Mouse (Mus musculus): ENCODE results near the gene Nbas.

DNA sequence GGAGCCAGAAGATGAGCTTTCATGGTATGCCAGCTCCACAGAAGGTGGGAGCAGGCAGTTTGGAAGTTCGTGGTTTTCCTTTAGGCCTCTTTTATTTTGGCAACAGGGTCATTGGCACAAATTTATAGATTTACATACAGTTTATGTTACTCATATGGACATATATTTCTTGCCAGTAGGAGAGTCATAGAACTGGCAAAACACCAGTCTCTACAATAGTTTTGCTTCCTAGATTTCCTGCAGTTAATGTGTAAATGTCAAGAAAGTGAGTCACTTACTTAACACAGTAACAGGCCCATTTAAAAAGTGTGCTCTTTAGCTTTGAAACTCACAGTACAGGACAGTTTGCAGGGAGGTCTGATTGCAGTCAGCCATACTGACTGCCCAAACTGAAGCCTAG lies 161.3 kb downstream of the Nbas start:
- TF ChIP-seq CTCF (IDR thresholded peaks at IDR 0.05; ENCODE audit: insufficient read depth, low read depth, low read length) (no peak), POLR2A (IDR thresholded peaks at IDR 0.05; ENCODE audit: insufficient read depth, low read depth, low read length) (no peak)

Data from olfactory bulb, adult 2 months (tissue).